Mouse (Mus musculus): ENCODE results near the gene Odf2l.

- TF ChIP-seq CTCF (IDR thresholded peaks at IDR 0.05; ENCODE audit: borderline replicate concordance, control insufficient read depth, extremely low read depth, insufficient read depth, low read length, poor library complexity) (no peak), POLR2A (IDR thresholded peaks at IDR 0.05; ENCODE audit: control insufficient read depth, extremely low read depth, insufficient read depth, low read length, poor library complexity) (no peak)
Measured at GRCm38 (mm10) chr3:145151933-145152332, 33.5 kb downstream of the Odf2l start.

Data from thymus, adult 2 months (tissue).